Mouse (Mus musculus): ENCODE measurements around the gene Slc1a3.
"Not testable (repeated sequence)": the region's sequence is repeated elsewhere in the genome, so short reads cannot be mapped to it uniquely, and the experiment has no call there.

Gene Slc1a3

DNA sequence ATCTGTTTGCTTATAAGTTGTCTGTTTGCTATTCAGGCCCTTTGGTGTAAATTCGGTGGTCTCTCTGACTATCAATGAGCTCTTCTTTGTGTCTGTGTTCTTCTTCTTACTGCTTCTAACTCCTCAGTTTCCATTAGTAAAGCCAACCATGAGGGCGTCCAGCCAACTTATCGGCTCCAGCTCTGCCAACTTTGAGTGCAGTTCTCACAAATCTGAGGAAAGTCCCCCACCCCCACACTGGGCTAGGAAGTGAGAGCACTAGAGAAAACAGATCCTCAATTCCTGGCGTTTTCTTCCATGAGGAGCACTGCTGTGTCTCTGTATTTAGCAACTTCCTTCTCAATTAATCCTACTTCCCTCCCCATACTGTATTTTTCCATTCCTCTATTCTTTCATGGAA lies 4.4 kb downstream of the Slc1a3 start:
- DNase-seq, result peak; percentile 66

DNA sequence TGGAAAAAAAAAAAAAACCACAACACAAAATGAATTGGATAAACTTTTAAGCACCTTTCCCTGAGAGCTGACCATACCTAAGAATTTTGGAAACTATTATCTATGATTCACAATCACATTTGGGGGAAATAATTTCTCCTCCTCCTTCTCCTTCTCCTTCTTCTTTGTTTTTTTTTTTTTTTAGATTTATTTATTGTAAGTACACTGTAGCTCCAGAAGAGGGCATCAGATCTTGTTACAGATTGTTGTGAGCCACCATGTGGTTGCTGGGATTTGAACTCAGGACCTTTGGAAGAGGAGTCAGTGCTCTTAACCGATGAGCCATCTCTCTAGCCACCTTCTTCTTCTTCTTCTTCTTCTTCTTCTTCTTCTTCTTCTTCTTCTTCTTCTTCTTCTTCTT lies 5.0 kb downstream of the Slc1a3 start:
- DNase-seq, result not testable (repeated sequence)

DNA sequence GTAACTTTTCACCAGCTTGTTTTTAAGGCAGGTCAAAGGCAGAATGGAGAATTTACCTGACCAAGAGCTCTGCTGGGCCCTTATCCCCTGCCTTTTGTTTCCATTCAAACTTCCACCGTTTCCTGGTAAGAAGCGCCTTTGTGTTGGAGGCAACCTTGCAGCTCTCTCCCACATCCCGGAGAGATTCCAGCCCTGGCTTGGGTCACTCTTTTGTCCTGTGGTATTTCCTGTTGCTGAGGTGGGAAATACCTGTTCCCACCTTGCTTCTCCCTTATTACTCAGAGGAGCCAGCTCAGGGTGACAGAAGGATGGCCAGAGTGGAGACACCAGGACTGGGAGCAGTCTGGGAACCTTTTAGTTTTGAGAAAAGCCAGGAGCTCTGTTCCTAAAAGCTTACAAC lies 12.6 kb downstream of the Slc1a3 start:
- no peak for DNase-seq

DNA sequence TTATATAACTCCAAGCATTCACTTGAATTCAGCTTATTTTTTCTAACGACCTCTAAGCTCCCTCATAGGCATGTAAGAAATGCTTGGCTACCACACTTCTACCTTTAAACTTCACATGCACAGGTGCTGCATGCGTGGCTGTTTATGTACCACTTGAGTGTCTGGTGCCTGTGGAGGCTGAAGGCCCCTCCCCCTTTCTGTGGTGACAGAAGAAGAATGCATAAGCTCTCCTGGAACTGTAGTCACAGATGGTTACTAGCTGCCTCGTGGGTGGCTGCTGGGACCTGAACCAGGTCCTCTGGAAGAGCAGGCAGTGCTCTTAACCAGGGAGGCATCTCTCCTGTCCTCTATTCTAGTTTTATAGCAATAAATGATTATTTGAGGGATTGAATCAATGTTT lies 13.1 kb downstream of the Slc1a3 start:
- no peak for DNase-seq

DNA sequence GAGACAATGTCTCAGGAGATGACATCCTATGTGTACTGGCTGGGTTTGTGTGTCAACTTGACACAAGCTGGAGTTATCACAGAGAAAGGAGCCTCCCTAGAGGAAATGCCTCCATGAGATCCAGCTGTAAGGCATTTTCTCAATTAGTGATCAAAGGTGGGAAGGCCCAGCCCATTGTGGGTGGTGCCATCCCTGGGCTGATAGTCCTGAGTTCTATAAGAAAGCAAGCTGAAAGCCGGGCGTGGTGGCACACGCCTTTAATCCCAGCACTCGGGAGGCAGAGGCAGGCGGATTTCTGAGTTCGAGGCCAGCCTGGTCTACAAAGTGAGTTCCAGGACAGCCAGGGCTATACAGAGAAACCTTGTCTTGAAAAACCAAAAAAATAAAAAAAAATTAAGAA lies 20.4 kb downstream of the Slc1a3 start:
- DNase-seq, result not testable (repeated sequence)

DNA sequence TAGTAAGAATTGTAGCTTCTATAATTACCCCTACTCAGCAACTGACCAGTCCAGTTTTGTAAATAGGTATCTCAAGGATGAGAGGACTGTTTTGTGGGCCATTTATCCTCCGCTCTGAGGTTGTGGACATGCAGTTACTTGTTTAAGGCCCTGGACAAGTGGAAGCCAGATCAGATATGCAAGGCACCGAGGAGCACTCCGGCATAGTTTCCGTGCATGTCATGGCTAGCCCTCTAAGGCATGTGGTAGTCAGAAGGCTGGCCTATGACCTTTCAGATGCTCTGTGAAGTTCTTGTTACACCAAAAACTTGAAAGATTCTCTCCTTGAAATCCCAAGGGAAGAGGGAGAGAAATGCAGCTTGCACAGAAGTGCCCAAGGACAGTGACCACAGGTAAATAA lies 23.7 kb downstream of the Slc1a3 start:
- DNase-seq, result no peak

DNA sequence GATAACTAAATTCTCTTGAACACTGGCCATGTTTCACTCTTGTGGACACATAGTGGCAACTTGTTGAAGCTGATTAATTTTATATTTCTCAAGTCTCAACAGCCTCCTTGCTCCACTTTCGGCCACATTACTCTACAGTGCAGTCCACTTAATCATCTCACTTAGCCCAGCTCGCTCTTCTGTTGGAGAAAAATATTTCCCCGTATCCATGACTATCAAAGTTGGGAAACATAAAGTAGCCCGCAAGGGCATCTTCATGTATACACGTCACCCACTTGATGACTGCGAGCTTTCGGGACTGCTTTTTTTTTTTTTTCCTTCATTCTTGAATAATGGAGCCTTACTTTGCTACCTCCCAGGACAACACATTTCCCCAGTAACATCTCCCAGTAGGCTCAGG lies 25.1 kb downstream of the Slc1a3 start:
- no peak for DNase-seq

DNA sequence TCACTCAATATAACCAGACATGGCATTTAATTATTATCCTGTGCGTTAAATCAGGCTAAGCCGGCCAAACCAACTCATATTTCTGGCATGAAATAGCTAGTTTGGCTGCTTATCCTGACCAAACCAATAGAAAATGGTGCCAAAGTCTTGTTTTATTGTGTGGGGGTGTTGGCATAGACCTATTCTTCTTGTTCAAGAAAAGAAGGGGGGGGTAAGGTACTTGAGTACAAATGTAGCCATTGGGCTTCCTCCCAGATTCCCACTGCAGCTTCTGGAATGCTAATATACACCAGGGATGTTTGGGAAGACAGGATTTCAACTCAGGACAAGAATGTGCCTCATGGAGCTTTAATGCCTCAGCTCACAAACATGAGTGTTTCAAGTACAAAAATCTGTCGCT lies 26.3 kb downstream of the Slc1a3 start:
- no peak for DNase-seq

DNA sequence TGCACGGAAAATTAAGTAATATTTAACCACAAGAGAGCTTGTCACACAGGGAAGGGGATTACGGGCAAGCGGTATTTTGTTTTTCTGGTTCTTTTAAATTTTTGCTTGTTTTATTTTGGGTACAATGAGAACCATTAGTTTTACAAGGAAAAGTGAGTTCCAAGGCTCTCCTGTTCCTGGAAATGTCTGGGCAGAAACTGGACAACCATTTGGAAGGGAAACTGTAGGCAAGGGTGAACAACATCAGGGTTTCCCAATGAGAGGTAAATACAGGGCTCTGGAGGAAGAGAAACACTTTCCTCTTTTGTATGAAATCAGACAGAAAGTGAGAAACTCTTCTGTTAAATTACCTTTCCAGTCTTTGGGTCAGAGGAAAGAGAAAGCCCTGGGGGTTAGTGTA lies 27.7 kb downstream of the Slc1a3 start:
- DNase-seq, result no peak

DNA sequence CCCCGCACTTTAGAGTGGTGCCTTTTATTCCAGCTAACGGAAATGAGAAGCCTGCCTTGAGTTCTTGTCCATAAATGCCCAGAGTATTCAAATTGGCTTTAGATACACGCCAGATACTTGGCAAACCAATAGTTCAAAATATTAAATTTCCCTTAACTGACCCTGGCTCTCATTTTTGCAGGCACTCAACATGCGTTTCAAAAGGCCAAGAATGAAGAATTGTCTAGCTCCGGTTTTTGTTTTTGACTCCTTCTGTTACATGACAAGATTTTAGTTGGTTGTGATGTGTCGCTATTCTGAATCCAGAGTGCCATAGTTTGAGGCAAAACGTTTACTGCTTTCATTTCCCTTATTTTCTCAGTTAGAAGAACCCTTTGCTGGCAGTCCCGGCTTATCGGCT lies 28.1 kb downstream of the Slc1a3 start:
- no peak for DNase-seq

DNA sequence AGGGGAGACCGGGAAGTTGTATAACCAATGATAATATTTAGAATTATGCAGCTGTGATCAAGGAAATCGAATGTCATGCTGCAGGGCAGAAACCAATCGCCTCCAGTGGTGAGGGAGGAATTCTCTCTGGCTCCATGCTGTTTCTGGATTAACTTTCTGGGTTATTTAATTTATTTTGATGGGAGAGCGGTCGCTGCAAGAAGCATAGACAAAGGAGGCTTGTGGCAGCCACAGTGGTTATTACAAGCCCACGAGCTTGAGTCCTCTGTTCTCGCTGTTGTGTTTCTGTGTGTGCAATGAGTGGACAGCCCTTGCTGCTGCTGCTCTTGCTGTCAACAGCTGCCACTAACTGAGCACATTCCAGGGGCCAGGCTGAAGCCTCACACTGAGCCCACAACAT lies 28.6 kb downstream of the Slc1a3 start:
- no peak for DNase-seq

DNA sequence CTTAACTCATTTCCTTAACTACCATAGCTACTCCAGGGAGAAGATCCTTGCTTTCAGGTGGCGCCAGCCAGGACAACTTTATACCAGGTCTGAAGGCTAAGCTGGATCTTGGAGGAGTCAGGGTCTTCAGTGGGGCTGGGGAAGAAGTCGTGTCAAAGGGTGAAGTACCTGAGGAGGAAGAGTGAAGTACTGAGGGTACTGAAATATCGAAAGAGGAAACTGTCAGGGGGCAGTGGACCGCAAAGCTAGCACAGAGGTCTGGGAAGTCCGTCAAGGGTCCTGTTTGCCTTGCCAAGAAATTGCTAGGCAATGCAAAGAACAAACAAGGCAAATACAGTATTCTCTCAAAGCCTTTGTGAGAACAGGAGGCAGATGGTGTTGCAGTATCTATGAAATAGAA lies 29.6 kb downstream of the Slc1a3 start:
- no peak for DNase-seq

DNA sequence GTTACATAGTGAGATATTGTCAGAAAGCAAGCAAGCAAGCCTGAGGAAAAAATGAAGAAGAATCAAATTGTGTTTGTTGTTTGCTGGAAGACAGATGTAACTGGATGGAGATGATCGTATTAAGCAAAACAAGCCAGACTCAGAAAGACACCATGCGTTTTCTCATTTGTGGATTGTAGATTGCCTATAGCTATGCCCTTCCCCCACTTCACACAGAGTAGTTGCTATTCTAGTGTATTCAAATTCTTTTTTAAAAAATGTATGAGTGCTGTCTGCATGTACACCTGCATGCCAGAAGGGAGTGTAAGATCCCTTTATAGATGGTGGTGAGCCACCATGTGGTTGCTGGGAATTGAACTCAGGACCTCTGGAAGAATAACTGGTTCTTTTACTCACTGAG lies 33.6 kb downstream of the Slc1a3 start:
- no peak for DNase-seq

DNA sequence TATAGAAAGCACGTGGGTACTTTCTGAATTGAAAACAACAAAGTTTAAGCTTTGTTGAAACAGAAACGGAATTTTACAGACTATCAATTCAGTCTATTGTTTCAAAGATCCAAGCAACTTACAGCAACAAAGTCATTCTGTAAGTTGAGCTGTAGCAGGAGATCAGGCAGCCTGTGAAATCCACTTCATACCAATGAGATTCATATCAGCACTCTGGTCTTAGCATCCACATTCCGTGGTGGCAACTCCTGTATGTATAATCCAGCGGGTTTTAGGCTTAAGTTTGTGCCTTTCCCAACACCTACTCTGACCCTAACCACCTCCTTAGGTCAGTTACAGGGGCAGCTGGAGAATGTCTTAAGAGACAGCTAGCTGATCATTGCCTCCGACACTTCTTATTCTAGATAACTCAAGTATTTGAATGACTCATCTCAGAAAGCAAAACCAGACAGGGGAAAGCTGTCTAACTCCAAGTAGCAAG lies 34.3 kb downstream of the Slc1a3 start:
- DNase-seq, result no peak

DNA sequence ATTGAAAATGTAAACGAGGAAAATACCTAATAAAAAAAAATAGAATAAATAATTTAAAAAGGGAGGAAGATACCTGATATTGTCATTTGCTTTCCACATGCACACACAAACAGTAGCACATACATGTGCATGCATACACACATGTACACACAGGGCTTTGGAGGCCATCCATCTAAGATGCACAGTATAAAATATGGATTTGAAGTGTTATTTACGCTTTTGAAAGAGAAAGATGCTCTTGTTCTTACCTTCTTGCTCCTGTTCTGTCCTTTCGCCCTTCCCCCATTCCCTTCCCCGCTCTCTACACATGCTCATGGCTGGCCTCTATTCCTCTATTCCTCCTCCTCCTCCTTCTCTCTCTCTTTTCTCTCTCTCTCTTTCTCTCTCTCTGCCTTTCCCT lies 34.9 kb downstream of the Slc1a3 start:
- DNase-seq, result no peak

DNA sequence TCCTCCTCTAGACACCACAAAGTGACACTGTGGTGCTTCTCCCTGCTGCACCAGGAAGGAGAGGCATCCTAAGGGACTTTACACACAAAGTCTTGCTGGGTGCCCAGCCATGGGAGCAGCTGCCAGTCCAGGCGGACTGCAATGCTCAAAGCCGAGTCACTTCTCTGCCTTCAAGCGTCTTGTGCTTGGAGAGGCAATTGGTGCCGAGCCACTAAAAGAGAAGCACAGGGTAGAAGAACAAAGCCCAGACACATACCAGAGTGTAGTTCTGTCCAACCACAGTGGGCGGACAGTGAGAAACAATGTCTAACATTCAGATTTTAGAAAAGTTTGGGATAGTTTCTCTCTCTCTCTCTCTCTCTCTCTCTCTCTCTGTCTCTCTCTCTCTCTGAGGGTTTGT lies 38.0 kb downstream of the Slc1a3 start:
- no peak for DNase-seq

DNA sequence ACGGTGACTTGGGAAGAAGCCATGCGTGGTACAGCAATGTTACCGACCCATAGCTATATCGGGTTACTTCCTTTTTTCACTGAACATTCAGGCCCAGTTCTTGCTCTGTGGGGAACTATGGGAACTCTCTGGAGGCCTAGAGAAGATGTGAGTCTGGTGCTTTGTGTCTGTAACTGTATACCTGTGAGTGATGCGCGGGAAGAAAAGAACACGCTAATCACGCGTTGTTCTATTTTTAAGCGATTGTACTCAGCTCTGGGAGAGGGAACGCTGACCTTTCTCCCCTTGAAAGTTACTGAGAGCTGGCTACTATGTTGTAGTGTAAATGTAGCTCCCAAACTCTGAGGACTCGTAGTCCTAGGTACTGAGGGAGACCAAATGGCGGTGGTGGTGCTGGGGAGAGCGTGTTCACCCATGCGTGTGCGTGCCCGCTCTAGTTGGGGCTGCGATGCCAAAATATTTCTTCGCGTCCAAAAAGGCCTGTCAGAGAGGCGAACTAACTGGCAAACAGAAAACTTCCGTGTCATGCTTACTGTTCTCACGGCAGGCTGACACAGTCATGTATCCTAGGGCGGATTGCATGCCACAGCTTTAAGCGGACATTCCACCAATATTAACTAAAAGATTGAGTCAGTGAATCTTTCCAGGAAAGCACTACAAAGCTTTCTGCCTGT lies 42.6 kb downstream of the Slc1a3 start:
- no peak for DNase-seq

DNA sequence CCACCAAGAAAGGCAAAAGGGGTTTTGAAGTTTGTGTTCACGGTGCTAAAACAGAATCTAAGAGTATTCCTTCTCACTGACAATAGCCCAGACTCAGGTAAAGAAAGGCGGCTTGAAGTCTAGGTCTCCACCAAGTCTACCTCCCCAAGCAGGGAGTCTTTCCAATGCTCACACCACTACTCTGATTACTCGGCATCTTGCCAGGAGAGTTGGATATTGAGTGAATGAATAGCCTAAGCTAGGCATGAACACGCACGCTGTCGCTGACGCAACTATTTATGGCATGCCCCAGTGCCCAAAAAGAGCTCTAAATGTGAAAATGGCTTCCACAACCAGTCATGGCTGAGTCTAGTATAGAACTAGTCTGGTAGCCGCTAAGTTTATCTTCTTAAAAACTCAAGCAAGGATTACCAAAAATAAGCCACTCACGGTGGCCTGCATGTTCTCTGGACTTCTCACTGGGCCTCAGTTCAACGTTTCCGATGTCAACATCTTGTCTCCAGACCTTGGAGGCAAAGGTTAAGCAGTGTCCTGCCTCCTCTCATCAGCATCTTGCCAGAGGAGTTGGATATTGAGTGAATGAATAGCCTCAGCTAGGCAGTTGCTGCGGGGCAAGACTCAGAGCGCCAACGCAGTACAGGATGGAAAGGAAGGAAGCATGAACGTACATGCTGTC lies 44.8 kb downstream of the Slc1a3 start:
- DNase-seq, result no peak

DNA sequence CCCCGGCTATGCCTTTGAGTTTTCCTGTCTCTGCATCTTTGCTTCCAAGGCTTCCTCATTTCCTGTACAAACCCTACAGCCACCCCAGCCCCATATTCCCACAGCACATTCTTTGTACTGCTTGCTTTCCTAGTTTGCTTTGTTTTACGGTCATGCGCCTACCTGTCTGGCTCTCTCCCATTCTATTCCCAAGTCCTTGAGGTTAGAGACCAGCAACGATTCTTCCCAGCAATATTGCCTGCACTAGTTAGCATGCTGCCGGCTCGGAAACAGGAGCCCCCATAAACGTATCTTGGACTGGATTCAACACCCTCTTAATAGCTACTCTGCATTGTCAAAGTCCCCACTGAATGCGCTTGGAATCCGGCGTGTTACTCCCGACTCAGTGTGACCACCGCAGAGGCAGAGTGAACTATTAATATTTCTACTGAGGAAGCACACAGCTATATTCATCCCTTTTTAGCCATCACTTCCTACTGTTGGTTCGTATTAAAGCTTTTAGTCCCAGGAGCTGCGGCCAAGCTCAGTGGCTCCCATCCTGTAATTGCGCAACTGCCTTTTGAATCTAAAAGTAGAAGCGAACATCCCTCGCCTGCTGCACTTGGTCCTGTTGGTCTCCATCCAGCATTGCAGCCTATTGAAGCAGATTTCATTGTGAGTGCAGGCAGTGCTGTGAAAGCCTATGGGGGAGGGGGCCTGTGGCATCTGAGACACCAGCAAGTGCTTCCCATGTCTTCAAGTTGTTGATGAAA lies 47.0 kb downstream of the Slc1a3 start:
- DNase-seq, result peak; percentile 60

DNA sequence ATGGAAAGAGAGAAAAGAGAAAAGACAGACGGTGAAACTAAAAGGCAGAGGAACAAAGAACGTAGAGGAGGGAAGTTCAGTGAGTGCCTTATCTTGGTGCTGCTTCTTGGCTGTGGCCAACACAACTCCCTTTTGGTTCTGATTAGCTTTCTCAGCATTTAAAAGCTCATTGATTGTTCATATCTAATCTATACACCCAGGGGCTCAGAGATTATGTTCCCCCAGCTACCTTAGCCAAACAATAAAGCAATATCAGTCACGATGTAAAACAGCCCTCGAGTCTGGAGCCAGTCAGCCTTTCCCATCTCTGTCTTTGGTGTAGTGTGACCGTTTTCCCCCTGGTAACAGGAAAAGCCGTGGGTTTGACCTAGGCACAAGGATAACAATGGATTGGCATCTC lies 48.7 kb downstream of the Slc1a3 start:
- DNase-seq, result no peak

DNA sequence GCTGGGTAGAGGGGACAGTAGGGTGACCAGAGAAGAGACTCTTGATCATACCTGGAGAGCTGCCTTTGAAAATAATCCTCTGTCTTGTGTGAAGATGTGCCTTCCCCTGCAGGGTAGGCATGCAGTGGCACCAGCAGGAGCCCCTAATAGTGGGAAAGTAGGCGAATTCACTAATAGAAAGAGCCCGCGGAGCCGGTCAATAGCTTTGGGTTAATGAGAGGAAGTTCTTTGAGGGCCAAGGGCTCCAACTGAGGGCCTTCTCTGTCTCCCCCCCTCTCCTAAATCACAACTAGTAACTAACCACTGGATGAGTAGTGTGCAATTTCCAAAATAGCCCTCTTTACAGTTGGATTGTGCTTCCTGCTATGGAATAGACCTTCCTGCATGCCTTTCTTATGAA lies 50.6 kb downstream of the Slc1a3 start:
- DNase-seq, result no peak

DNA sequence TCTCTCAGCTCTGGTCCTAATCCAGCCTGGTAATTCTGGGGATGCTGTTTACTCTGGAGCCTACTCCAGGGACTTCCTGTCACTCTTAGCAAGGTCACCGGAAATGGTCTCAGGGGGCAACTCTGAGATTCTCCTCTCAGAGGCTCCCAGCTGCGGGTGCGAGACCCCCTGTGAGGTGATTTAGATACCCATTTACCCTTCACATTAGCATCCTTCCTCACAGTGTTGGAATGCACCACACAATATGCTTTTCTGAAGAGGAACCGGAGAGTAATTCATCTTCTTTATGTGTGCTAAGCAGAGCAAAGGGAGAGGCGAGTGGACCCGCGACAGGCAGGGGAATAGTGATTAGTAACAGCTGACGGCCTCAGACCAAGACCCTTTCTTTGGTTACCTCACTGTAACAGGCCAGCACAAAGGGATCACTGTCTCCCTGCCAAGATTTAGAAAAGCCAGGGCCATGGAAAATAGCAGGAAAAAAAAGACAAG lies 51.0 kb downstream of the Slc1a3 start:
- DNase-seq, result no peak

DNA sequence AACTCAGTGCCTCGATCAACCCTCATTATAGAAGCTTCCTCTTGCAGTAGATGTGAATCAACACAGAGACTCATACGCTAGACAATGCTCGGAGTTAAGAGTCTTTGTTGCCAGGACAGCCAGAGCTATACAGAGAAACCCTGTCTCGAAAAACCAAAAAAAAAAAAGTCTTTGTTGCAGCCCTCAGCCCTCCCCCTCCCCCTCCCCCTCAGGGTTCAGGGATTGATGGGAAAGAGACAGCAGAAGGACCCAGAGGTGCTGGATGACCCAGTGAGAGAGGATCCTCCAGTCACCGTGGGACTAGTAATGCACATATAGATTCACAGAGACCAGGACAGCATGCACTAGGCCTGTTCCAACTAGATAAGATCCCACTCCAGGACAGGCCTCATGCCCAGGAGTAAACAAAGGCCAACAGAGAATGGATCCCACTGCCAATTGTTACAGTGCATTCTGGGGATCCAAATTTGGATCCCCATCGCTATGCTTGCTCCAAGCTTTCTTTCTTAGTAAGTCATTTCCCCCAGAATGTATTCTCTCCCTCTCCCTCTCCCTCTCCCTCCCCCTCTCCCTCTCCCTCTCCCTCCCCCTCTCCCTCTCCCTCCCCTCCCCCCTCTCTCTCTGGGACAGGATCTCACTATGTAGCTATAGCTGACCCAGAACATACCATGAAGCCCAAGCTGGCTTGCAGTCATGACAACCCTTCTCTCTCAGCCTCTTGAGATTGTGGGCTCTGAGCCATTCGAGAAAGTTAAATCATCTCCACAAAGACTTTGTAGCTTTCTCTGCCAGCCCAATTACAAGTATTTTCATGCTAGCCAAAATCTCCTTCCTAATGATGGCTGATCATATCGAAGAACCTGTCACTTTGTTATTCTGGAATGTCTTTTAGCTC lies 52.2 kb downstream of the Slc1a3 start:
- DNase-seq, result peak; percentile 29
